Mouse (Mus musculus) myocyte (in vitro differentiated cells): Measurements from ENCODE around the gene Gas7.

Experiments used
- CEBPB ChIP-seq: IDR thresholded peaks from 2 replicates; pipeline ENCODE4 v1.6.1; 2011; ENCODE audit warnings: mild to moderate bottlenecking, moderate library complexity; ENCODE audit not compliant: poor library complexity, insufficient read depth, severe bottlenecking
- MYOD1 ChIP-seq, 3 experiments: IDR thresholded peaks; one replicate each; pipeline ENCODE4 v1.6.1; 2011; ENCODE audit warnings: control low read depth in 2 of 3, low read depth in 2 of 3, mild to moderate bottlenecking in 2 of 3, moderate library complexity in 1 of 3; ENCODE audit not compliant: insufficient read length in 2 of 3, control insufficient read depth in 1 of 3
- POLR2A ChIP-seq: IDR thresholded peaks from one replicate; pipeline ENCODE4 v1.6.1; 2011; ENCODE audit warnings: low read depth, mild to moderate bottlenecking, control low read depth, moderate library complexity; ENCODE audit not compliant: insufficient read length
- USF1 ChIP-seq: IDR thresholded peaks from one replicate; pipeline ENCODE4 v1.6.1; 2011; ENCODE audit warnings: low read depth, mild to moderate bottlenecking, control low read depth, moderate library complexity

- TF ChIP-seq POLR2A, result no peak
- no peak for TF ChIP-seq MYOD1 (IDR thresholded peaks at IDR 0.05; ENCODE audit: control insufficient read depth in 1 of 3, insufficient read length in 2 of 3, low read depth in 2 of 3)
- no peak for TF ChIP-seq CEBPB
- no peak for TF ChIP-seq USF1
Measured at GRCm38 (mm10) chr11:67648651-67649407, 193.6 kb downstream of the Gas7 start.
